Mouse (Mus musculus): ENCODE data around the gene Ptgr1.

The Ptgr1 gene

GRCm38 (mm10) chr4:58990609-58991434 lies 3.9 kb upstream of the Ptgr1 start:
- DNase-seq, result no peak

- peak; percentile 43 for DNase-seq
These were observed 2.5 kb upstream of the Ptgr1 start for GRCm38 (mm10) chr4:58989303-58989898.

- peak; percentile 54 for DNase-seq
These were observed 1.7 kb downstream of the Ptgr1 start for GRCm38 (mm10) chr4:58985157-58985648.

GRCm38 (mm10) chr4:58982806-58983205 lies 4.1 kb downstream of the Ptgr1 start:
- DNase-seq, result no peak

- DNase-seq, result no peak
These were observed 5.5 kb downstream of the Ptgr1 start for GRCm38 (mm10) chr4:58981421-58981820.

- DNase-seq, result no peak
These were observed 11.2 kb downstream of the Ptgr1 start for GRCm38 (mm10) chr4:58975711-58976110.

- DNase-seq, result no peak
These were observed 16.2 kb downstream of the Ptgr1 start for GRCm38 (mm10) chr4:58970678-58971077.

GRCm38 (mm10) chr4:58965136-58965535 lies 21.8 kb downstream of the Ptgr1 start:
- no peak for DNase-seq

GRCm38 (mm10) chr4:58963271-58963670 lies 23.6 kb downstream of the Ptgr1 start:
- DNase-seq, result no peak

GRCm38 (mm10) chr4:58961719-58962118 lies 25.2 kb downstream of the Ptgr1 start:
- no peak for DNase-seq

- DNase-seq, result no peak
These were observed 34.3 kb downstream of the Ptgr1 start for GRCm38 (mm10) chr4:58952630-58953029.

GRCm38 (mm10) chr4:58948391-58948790 lies 38.5 kb downstream of the Ptgr1 start:
- DNase-seq, result no peak

GRCm38 (mm10) chr4:58944695-58945094 lies 42.2 kb downstream of the Ptgr1 start:
- no peak for DNase-seq

GRCm38 (mm10) chr4:58944206-58944553 lies 42.7 kb downstream of the Ptgr1 start:
- DNase-seq, result no peak

- DNase-seq, result peak; percentile 39
These were observed 43.3 kb downstream of the Ptgr1 start, which contains the start of gene Zkscan16 for GRCm38 (mm10) chr4:58943420-58944205. Gene Zkscan16 (plus strand): TSS chr4:58943628.

GRCm38 (mm10) chr4:58942942-58943341 lies 44.0 kb downstream of the Ptgr1 start:
- DNase-seq, result no peak

GRCm38 (mm10) chr4:58941638-58942037 lies 45.3 kb downstream of the Ptgr1 start:
- DNase-seq, result no peak

GRCm38 (mm10) chr4:58935846-58936245 lies 51.1 kb downstream of the Ptgr1 start:
- DNase-seq, result no peak

- DNase-seq, result no peak
These were observed 52.0 kb downstream of the Ptgr1 start for GRCm38 (mm10) chr4:58934746-58935476.

- DNase-seq, result no peak
These were observed 52.6 kb downstream of the Ptgr1 start for GRCm38 (mm10) chr4:58934308-58934707.

- DNase-seq, result no peak
These were observed 54.4 kb downstream of the Ptgr1 start for GRCm38 (mm10) chr4:58932541-58932940.

- no peak for DNase-seq
These were observed 59.3 kb downstream of the Ptgr1 start for GRCm38 (mm10) chr4:58927661-58928060.

GRCm38 (mm10) chr4:58926120-58926519 lies 60.8 kb downstream of the Ptgr1 start:
- no peak for DNase-seq
